Mouse (Mus musculus) hematopoietic stem cell, adult 5-6 weeks (primary cell): ENCODE data around the gene Plce1. TPM values are rescaled to one million over a fixed set of nuclear protein-coding genes. Genes with fewer than 3 reads are reported as not detected.

Experiments used
- ATAC-seq, 2 experiments: fragments of 125-278 bp in 1 of 2; replicated peaks in 1 of 2; 2 replicates each; pipeline ENCODE4 v1.8.0; 2016 to 2017; ENCODE audit warnings: inconsistent platforms in 2 of 2, mild to moderate bottlenecking in 2 of 2, moderate number of reproducible peaks in 2 of 2, low read depth in 1 of 2, moderate TSS enrichment in 1 of 2; ENCODE audit not compliant: low FRiP score in 2 of 2, poor library complexity in 2 of 2, severe bottlenecking in 2 of 2, insufficient read depth in 1 of 2, low TSS enrichment in 1 of 2
- total RNA-seq: library from RNA; stranded (forward); fragments of 172-1452, 232-1000 nt; gene quantifications from 2 replicates; pipeline ENCODE4 v1.2.3, GENCODE M21; 2017

Gene Plce1
- total RNA-seq, 1 experiment from 2014 or later, result not detected

DNA sequence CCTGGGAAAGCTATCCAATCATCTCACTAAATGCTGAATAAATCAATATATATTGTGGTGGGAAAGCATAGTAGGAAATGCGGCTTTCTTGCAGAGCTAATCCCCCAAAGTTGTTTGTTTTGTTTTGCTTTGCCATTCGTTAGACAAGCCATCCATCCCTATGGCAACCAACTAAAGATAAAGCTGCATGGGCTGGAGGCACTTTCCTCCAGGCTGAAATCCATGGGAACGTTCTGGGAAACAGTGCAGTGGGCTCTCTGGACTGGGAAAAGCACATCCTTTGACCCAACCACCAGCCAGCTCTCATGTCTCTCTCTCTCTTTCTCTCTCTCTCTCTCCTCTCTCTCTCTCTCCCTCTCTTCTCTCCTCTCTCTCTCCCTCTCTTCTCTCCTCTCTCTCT is 248.4 kb downstream of the Plce1 start:
- no peak for ATAC-seq

DNA sequence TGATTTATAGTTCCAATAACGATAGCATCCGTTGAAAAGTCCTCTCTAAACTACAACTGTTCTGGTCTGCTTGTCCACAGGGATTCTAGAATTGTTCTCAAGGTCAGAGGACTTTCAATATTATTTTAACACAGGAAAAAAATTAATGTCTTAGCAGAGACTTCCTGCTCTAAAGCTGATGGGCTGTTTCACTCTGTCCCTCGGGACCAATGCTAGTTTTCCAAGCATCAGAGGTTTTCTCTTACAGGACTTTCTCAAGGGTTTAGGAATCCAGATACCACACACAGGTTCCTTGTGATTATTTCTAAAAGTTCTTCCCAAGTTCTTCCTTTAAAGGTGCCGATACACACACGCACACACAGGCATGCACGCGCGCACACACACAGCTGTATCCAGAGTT is 263.6 kb downstream of the Plce1 start:
- ATAC-seq, result no peak

DNA sequence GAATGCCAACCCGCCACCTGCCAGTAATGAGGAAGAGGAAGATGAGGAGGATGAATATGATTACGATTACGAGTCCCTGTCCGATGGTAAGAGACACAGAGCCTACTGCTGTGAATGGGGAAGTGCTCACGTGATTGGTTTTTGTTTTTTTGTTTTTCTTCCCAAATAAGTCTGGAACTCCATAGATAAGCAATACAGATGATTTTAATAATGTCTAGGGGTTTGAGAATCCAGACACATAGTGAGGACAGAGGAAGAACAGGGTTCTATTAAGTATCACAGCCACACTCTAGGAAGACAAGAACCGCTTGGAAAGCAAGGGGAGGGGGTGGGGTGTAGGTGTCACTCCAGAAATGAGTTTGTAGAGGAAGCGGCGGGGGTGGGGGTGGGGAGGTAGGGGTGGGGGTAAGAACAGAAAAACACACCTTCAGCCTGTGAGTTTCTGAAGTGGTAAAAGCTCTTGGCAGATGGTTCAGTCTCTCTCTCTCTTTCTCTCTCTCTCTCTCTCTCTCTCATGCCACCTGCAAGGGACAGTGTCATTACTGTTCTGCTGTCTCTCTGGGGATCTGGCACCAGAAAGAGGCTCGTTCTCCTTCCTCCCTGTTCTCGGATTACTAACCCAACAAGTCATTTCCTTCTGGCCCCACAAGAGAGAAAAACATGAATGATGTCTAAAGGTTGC is 265.0 kb downstream of the Plce1 start:
- no peak for ATAC-seq

DNA sequence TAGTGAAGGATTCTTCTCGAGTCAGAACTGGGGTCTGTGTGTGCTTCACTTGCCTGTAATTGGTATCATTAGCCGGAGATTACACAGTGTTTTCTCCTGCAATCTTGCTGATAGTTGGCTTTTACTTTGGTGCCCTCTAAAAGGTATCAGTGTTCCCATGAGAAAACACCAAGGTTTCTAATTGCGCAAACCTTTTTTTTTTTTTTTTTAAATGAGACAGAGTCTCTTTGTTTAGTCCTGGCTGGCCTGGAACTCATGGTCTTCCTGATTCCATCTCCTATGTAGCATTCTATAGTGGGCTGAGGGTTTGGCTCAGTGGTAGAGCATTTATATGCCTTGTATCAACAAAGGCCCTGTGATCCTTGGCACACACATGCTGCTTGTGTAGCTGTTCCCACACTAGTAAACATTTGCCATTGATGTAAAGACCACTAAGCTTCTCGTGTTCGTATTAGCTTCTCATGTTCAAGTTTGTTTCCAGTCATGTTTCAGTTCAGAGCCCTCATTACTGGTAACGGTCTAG is 265.6 kb downstream of the Plce1 start:
- ATAC-seq, result no peak

DNA sequence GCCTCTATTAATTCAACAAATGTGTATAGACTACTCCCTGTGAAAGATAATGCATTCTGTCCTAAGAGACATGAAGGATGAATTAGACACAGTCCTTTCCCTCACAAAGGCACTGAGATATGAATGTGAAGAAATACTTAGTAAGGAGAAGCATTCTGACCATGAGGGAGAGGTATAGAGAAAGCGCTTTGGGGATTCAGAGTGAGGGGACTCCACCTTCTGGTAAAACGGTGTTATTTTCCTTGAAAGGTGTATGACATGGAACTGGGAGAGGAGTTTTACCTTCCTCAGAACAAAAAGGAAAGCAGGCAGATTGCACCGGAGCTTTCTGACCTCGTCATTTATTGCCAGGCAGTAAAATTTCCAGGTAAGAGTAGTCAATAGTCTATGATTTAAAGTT is 269.3 kb downstream of the Plce1 start:
- ATAC-seq, result no peak

DNA sequence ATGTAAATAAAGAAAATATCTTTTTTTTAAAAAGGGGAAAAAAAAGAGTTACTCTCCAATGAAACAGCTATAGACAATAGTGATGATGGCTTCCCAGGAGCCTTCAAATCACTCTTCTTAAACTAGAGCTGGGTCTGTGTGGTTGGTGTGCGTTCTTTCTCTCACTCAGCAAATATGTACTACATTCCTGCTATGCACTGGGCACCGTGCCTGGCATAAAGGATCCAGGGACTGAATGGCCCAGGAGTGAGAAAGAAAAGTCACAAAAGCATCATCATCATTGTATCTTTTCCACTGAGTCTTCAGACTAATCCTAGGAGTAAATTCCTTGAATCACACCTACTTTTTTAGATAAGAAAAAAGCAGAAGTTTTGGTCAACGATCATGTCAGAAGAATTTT is 276.3 kb downstream of the Plce1 start:
- no peak for ATAC-seq

DNA sequence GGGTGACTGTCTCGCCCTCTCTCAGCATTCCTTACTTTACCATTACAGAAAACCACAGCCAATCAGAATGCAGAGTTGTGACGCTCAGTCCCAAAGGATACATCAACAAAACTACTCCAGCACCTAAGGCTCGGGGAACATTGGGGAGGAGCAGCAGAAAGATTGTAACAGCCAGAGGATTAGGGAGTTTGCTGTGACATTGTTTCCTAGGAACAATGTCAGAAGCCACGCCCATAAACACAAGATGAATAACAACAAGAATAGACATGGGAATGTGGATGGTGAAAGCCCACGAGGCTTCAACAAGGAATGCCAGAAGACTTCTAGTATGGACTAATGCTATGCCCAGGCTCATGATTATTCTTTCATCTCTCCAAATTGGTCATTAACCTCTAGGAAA is 277.1 kb downstream of the Plce1 start:
- ATAC-seq, result no peak

DNA sequence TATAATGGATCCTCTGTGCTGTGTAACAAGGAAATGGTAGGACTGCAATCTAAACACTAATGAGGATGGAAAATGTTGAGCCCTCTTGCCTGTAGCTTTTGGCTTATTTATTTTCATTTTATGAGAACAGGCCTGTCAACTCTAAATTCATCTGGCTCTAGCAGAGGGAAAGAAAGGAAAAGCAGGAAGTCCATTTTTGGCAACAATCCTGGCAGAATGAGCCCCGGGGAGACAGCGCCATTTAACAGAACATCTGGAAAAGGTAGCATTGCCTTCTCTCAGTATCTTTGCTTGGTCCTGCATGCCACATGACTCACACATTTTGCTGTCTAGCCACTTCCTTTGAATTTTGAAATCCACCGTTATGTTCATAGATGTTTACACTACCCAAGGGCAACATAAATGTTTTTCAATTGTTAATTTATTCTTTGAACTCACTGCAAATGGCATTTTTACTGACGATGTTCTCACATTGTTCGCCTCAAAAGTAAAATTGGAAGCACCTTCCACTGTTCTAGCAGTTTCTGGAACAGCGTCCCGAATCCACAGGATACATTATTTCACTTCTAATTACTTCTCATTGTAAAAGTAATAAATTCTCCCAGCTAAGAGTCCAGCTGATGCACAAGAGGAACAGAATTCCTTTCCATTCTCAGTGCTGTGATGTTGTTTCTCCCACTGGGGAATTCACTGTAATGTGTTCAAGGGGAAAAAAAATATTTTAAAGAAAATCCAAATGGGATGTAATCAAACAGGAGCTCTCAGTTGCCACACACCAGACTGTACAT is 278.0 kb downstream of the Plce1 start:
- no peak for ATAC-seq

DNA sequence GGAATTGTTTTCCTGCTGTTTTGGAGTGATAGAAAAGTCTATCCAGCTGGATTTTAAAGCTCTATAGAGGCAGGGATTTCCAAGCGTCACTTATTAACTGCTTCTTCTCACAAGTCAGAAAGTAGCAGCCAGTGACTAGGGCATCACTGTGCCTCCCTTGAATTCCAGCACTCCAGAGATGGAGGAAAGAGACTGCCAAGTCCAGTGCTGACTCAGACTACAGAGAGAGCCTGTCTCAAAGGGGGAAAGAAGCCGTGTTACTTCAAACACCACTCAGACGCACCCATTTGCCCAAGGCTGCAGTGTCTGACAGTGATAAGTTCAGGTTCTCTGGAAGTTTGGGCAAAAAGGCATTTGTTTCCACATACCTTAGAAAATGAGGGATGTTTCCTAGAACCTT is 279.5 kb downstream of the Plce1 start:
- no peak for ATAC-seq

DNA sequence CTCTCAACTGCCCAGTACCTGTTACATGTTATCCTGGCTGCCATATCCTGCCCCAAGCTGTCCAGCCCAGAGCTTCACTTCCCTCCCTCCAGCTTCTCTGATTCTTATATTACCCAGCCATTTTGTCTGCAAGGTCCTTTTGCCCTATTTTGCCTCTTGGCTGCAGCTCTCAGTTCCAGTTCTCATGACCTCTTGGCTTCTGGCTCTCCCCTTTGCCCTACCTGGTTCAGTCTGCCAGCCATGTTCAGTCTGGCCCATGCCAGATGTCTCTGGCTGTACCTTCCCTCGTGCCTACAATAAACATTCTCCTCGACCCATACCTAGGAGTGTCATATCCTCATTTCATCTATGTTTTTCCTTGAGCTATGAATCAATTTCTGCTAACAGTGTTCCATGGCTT is 285.4 kb downstream of the Plce1 start:
- ATAC-seq, result no peak

DNA sequence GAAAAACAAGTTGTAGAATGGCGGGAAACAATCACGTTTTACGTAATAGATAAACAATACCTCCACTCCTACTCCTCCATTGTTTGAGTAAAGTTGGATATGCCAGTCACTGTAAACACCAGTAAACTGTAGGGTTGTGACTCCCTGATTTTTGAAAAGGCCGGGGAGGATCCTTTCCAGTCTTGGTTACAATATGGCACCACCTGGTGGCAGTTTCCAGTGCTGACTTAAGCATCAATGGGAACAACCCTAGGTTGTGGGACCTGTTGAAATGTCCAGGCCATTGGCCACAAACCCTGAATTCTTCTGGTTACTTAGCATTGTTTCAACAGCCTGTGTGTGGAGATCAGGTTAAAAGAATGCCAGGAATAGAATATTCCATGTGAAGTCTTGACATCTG is 294.6 kb downstream of the Plce1 start:
- ATAC-seq, result no peak

DNA sequence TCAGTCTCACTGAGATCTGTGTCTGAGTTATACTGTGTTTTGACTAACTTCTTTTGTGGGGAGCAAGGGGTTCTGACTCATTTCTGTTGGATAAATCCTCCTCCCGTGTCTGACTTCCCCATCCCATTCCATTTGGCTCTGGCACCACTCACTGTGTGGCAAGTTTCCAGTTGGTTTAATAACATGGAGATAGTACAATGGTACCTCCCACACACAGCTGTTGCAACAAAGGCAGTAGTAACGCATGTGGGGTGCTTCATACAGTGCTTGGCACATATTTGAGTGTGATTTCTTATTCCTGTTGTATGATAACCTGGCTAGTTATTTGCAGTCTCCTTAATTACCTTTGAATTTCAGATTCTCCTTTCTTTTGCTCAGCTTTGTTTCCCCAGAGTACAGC is 297.9 kb downstream of the Plce1 start:
- ATAC-seq, result no peak

DNA sequence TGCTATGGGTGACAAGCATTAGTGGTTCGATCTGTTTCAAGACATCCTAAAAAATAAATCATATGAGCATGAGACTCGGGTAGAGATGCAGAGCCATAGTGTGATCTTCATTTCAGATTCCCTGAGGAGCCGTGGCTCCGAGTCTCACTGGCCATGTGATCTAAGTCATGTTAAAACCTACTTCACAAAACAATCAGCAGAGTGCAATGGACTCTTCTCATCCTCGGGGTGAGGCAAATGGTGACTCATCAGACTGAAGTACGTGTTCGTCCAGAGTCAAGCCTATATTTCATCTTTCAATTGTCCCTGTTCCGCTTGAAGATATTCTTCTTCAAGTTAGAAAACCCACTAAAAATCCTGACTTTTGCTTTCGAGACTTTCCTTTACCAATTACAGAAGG is 302.6 kb downstream of the Plce1 start:
- no peak for ATAC-seq

DNA sequence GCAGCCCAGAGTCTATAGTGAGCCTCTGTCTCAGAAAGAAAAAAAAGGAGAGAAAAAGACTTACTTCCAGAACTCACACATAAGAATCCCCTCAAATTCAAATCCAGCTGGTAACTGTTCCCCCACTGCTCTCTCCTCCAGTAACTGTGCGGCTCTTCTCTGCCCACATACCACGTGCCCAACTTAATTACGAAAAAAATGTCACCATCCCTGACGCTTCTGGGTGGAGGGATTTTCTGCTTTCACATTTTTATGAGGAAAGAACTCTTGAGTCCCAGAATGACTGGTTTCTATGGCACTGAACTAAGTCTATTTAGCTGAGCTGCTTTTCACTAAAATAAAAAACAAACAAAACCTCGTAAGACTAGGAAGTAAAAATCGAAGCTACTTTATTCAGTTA is 306.8 kb downstream of the Plce1 start:
- ATAC-seq, result no peak

DNA sequence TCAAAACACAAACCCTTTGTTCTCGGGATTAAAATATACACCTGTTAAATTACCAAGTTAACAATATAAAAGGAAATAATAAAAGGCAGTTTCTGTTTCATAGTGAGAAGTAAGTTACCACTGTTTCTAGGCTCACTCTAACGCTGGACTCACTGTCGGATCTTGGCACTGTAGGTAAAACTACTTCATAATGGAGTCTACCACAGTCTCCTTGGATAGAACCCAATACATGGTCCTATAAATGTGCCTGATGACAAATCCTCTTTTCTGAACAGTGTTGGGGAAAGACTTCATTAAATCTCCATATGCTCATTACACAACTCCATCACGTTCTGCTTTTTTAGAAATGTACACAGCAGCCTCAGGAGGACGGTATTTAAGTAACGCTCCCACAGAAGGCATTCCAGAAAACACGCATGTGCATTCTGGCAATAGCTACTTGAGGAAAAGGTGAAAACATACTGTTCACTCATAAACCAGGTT is 312.7 kb downstream of the Plce1 start:
- no peak for ATAC-seq

DNA sequence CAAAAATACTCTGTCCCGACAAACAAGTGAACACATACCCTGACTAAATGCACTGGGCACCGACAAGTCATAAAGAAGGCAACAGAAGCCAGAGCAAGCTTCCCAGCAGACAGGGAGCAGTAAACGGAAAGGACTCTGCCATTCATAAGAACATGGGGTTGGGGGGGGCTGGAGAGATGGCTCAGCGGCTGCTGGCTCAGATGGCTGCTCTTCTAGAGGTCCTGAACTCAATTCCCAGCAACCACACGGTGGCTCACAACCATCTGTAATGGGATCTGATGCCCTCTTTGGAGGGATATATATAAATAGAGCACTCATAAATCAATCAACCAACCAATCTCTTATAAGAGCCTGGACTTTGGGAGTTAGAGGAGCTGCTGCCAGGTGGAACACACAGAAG is 315.6 kb downstream of the Plce1 start:
- no peak for ATAC-seq

DNA sequence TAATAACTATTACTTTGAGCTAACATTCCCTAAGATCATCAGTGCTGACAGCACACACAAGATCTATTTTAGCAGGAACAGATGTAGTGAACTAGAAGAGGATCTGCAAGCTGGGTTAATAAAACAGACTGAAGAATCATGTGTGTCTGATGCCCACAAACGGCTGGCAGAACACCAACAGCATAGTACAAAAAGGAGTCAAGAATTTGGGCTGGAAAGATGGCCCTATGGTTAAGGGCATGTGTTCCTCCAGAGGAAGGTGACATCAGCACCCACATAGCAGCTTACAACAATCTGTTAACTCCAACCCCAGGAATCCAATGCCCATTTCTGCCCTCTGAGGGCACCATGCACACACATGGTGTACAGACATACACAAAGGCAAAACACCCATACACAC is 317.4 kb downstream of the Plce1 start:
- ATAC-seq, result no peak

DNA sequence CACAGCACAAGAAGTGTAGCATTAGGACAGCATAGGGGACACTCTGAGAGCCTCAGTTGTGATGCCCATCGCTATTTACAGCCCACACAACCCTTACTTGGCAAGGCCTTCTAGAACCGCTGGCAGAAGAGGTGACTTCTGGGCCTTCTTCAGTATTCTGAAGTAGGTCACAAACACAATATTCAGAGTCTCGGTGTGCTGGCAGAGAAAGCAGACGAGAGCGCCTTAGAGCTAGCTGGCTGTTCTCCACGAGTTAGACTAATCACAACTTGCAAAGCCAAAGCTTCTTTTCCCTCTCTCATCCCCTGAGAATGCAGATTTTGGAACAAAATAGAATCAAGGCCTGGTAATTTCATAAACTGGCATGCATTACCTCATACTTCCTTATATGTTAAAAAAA is 317.9 kb downstream of the Plce1 start:
- ATAC-seq, result no peak

DNA sequence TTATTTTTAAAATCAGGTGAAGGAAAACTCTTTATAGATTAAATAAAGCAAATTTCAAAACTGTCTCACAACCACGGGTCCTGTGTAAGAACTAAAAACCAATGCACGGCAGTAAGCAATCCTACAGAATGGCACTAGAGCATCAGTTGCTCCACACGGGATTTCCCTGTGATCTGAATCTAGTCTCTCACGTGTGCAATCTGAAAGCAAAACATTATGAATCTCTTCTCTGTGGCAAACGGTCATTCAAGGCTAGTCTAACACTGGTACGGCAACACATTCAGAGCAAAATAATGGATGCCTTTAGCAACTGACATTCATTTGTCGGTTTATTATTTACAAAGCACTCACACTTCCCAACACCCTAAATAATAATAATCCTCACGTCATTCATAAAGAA is 337.3 kb downstream of the Plce1 start:
- no peak for ATAC-seq
